Mouse (Mus musculus) CH12.LX (cell line): ENCODE measurements around the gene Cactin. TPM values are rescaled to one million over a fixed set of nuclear protein-coding genes. Genes with fewer than 3 reads are reported as not detected.

Experiments
- DNase-seq: peaks from one replicate; pipeline ENCODE4 v3.0.0-alpha.2; 2013; ENCODE audit errors: extremely low read depth
- H3K27ac ChIP-seq: 2 replicates; pipeline ENCODE4 v1.5.1; 2012; ENCODE audit warnings: low read depth, mild to moderate bottlenecking, control low read depth, moderate library complexity; ENCODE audit not compliant: insufficient read depth
- H3K27me3 ChIP-seq: replicated peaks from 2 replicates; pipeline ENCODE3; 2012; ENCODE audit warnings: inconsistent platforms
- H3K36me3 ChIP-seq, 2 experiments: replicated peaks in 1 of 2; 2 replicates each; pipeline versions ENCODE3 to v1.6.1; 2012; ENCODE audit warnings: inconsistent platforms in 1 of 2, low read length in 1 of 2, mild to moderate bottlenecking in 1 of 2, mixed read lengths in 1 of 2, moderate library complexity in 1 of 2; ENCODE audit not compliant: control insufficient read depth in 1 of 2, insufficient read depth in 1 of 2
- H3K4me1 ChIP-seq, 2 experiments: 2 replicates each; pipeline ENCODE4 v1.6.1; 2012; ENCODE audit warnings: inconsistent platforms in 1 of 2, moderate library complexity in 1 of 2; ENCODE audit not compliant: insufficient read depth in 2 of 2, control insufficient read depth in 1 of 2
- H3K4me2 ChIP-seq: 2 replicates; pipeline ENCODE4 v1.6.1; 2012; ENCODE audit warnings: low read depth, mild to moderate bottlenecking, control low read depth; ENCODE audit not compliant: poor library complexity, insufficient read depth, severe bottlenecking
- H3K4me3 ChIP-seq, 3 experiments: fragments of 150-350 bp in 1 of 3; sonication (generic) in 1 of 3; replicated peaks in 1 of 3; 2 replicates each; pipeline versions ENCODE3 to v1.5.1; 2011 to 2012; ENCODE audit warnings: low read depth in 2 of 3, low read length in 2 of 3, mild to moderate bottlenecking in 2 of 3, moderate library complexity in 2 of 3, control low read depth in 1 of 3, improper control_type of control experiment in 1 of 3, inconsistent platforms in 1 of 3, mixed read lengths in 1 of 3; ENCODE audit not compliant: poor library complexity in 1 of 3
- H3K79me2 ChIP-seq: replicated peaks from 2 replicates; pipeline ENCODE4 v1.6.1; 2012; ENCODE audit warnings: mild to moderate bottlenecking, moderate library complexity; ENCODE audit not compliant: control insufficient read depth, poor library complexity, insufficient read depth, severe bottlenecking; ENCODE audit errors: extremely low read depth
- H3K9ac ChIP-seq: 2 replicates; pipeline ENCODE4 v1.6.1; 2012; ENCODE audit warnings: low read depth, mild to moderate bottlenecking, control low read depth, moderate library complexity; ENCODE audit not compliant: insufficient read depth
- H3K9me3 ChIP-seq: replicated peaks from 2 replicates; pipeline ENCODE3; 2012; ENCODE audit warnings: low read length, inconsistent platforms, mixed read lengths
- E2F4 ChIP-seq: IDR thresholded peaks from 2 replicates; pipeline ENCODE4 v1.6.1; 2011; ENCODE audit warnings: low read depth, low read length, improper control_type of control experiment; ENCODE audit not compliant: insufficient replicate concordance
- ELF1 ChIP-seq: IDR thresholded peaks from 2 replicates; pipeline ENCODE4 v1.6.1; 2014; ENCODE audit warnings: low read depth, mild to moderate bottlenecking, inconsistent platforms, low read length, improper control_type of control experiment
- MXI1 ChIP-seq: IDR thresholded peaks from 2 replicates; pipeline ENCODE4 v1.6.1; 2011; ENCODE audit warnings: mild to moderate bottlenecking, low read depth, low read length, improper control_type of control experiment
- NRF1 ChIP-seq: IDR thresholded peaks from 2 replicates; pipeline ENCODE4 v1.6.1; 2014; ENCODE audit warnings: low read depth, mild to moderate bottlenecking, inconsistent platforms, low read length, improper control_type of control experiment, moderate library complexity
- dilution Hi-C: fragments of 300-500 bp; cut with MboI; formaldehyde crosslinking; loops from 2 replicates; pipeline ENCODE4 v1.14.3; 2020; ENCODE audit warnings: low sequenced_read_pairs; ENCODE audit not compliant: extremely low pct_unique_long_range_greater_than_20kb, extremely low pct_ligation_motif_present
- in situ Hi-C: fragments of 300-500 bp; cut with MboI; formaldehyde crosslinking; loops from 3 replicates; pipeline ENCODE4 v1.14.3; 2019; ENCODE audit warnings: low sequenced_read_pairs, low pct_ligation_motif_present, low pct_unique_long_range_greater_than_20kb, mixed read lengths
- polyA plus RNA-seq: library from polyadenylated mRNA; unstranded; fragments of >175 nt; gene quantifications from 2 replicates; pipeline ENCODE4 v1.2.1, GENCODE M21; 2012; ENCODE audit warnings: low read depth; ENCODE audit not compliant: insufficient read length
- total RNA-seq, 2 experiments: library from RNA; depleted of rRNA; stranded (reverse); fragments of 300-350 nt in 1 of 2; fragments of >200 nt in 1 of 2; gene quantifications; 2 replicates each; pipeline ENCODE4 v1.2.3; 2012 to 2014

The Cactin gene
- total and polyA plus RNA-seq, 3 experiments, result 21.4 to 39.3 (median 34.6) TPM

GRCm38 (mm10) chr10:81367207-81367495 lies 46.2 kb downstream of the Cactin start:
- no peak overlapping the region for H3K4me2 ChIP-seq
- TF ChIP-seq NRF1, result no peak
- no peak overlapping the region for H3K9ac ChIP-seq
- H3K27ac ChIP-seq, result no peak overlapping the region
- DNase-seq, result no peak
- peaks cover 92 to 100% of the 10 kb centered on the region in 2 experiments for H3K36me3 ChIP-seq
- in situ Hi-C loops, result no loop called here
- H3K4me1 ChIP-seq, result peaks cover 30 to 49% of the 10 kb centered on the region in 2 experiments
- no peak overlapping the region for H3K4me3 ChIP-seq
- no peaks in the 10 kb centered on the region for H3K9me3 ChIP-seq
- dilution Hi-C loops, result no loop called here
- no peaks in the 10 kb centered on the region; the same call in 1 of the 2 replicates for H3K79me2 ChIP-seq
- no peaks in the 10 kb centered on the region for H3K27me3 ChIP-seq

GRCm38 (mm10) chr10:81375322-81375721 lies 54.4 kb downstream of the Cactin start:
- H3K36me3 ChIP-seq, result peaks cover 42 to 51% of the 10 kb centered on the region in 2 experiments
- no peak overlapping the region for H3K4me3 ChIP-seq
- H3K4me2 ChIP-seq, result no peak overlapping the region

More at GRCm38 (mm10) chr10:81375322-81375721, 54.4 kb downstream of the Cactin start:
- no peak for DNase-seq
- Histone ChIP-seq H3K27me3 (no peaks in the 10 kb centered on the region), H3K27ac (no peak overlapping the region), H3K9me3 (no peaks in the 10 kb centered on the region), H3K4me1 (peaks cover 5 to 42% of the 10 kb centered on the region in 2 experiments; a peak in 3 of 4 replicates)
- dilution Hi-C loops, result no loop called here
- in situ Hi-C loops, result no loop called here
- TF ChIP-seq MXI1, result no peak
- no peak for TF ChIP-seq E2F4
- TF ChIP-seq ELF1, result no peak
- TF ChIP-seq, all 38 proteins: peak for 0
- Histone ChIP-seq H3K79me2 (peaks cover 36% of the 10 kb centered on the region), H3K9ac (no peak overlapping the region)

Other genes with a start within 250 kb of the Cactin start
Only the 20 nearest of the 32 such genes appear.
- gene 4930442H23Rik, start 137.3 kb upstream of the Cactin start, total RNA-seq (2012; rRNA removed), result 0.29 TPM in 1 of 2 replicates, not detected in the other
- not detected in 2 replicates for gene 4930442H23Rik, start 137.3 kb upstream of the Cactin start, total RNA-seq (2014; rRNA removed)
- 0.27 and 0.35 TPM in 2 replicates for gene 4930442H23Rik, start 137.3 kb upstream of the Cactin start, polyA plus RNA-seq
- 0.08 TPM in 1 of 2 replicates, not detected in the other for gene Nmrk2, start 119.1 kb upstream of the Cactin start, total RNA-seq (2012; rRNA removed)
- gene Nmrk2, start 119.1 kb upstream of the Cactin start, total RNA-seq (2014; rRNA removed), result not detected in 2 replicates
- gene Nmrk2, start 119.1 kb upstream of the Cactin start, polyA plus RNA-seq, result not detected in 2 replicates
- gene Atcay, start 90.3 kb upstream of the Cactin start, total RNA-seq (2012; rRNA removed), result 0.08 and 0.17 TPM in 2 replicates
- gene Atcay, start 90.3 kb upstream of the Cactin start, total RNA-seq (2014; rRNA removed), result 0.05 TPM in 1 of 2 replicates, not detected in the other
- gene Atcay, start 90.3 kb upstream of the Cactin start, polyA plus RNA-seq, result 0.06 and 0.12 TPM in 2 replicates
- gene Zfr2, start 87.9 kb upstream of the Cactin start, total RNA-seq (2012; rRNA removed), result 5.5 and 13.5 TPM in 2 replicates
- gene Zfr2, start 87.9 kb upstream of the Cactin start, total RNA-seq (2014; rRNA removed), result 1.0 and 1.2 TPM in 2 replicates
- gene Zfr2, start 87.9 kb upstream of the Cactin start, polyA plus RNA-seq, result 2.4 and 2.7 TPM in 2 replicates
- gene Matk, start 68.2 kb upstream of the Cactin start, total RNA-seq (2012; rRNA removed), result 2.9 and 3.9 TPM in 2 replicates
- gene Matk, start 68.2 kb upstream of the Cactin start, total RNA-seq (2014; rRNA removed), result 4.9 and 5.2 TPM in 2 replicates
- 2.1 and 2.5 TPM in 2 replicates for gene Matk, start 68.2 kb upstream of the Cactin start, polyA plus RNA-seq
- 128 and 140 TPM in 2 replicates for gene Mrpl54, start 54.2 kb upstream of the Cactin start, total RNA-seq (2012; rRNA removed)
- 131 and 167 TPM in 2 replicates for gene Mrpl54, start 54.2 kb upstream of the Cactin start, total RNA-seq (2014; rRNA removed)
- 104 and 120 TPM in 2 replicates for gene Mrpl54, start 54.2 kb upstream of the Cactin start, polyA plus RNA-seq
- 104 and 149 TPM in 2 replicates for gene Apba3, start 54.1 kb upstream of the Cactin start, total RNA-seq (2012; rRNA removed)
- gene Apba3, start 54.1 kb upstream of the Cactin start, total RNA-seq (2014; rRNA removed), result 40.2 and 43.4 TPM in 2 replicates
- 43.2 and 47.4 TPM in 2 replicates for gene Apba3, start 54.1 kb upstream of the Cactin start, polyA plus RNA-seq
- gene Tjp3, start 29.5 kb upstream of the Cactin start, total RNA-seq (2012; rRNA removed), result 4.8 and 7.2 TPM in 2 replicates
- 0.42 TPM in 1 of 2 replicates, not detected in the other for gene Tjp3, start 29.5 kb upstream of the Cactin start, total RNA-seq (2014; rRNA removed)
- 0.76 and 0.97 TPM in 2 replicates for gene Tjp3, start 29.5 kb upstream of the Cactin start, polyA plus RNA-seq
- 12.6 and 17.9 TPM in 2 replicates for gene Pip5k1c, start 28.1 kb upstream of the Cactin start, total RNA-seq (2012; rRNA removed)
- gene Pip5k1c, start 28.1 kb upstream of the Cactin start, total RNA-seq (2014; rRNA removed), result 11.4 and 11.7 TPM in 2 replicates
- gene Pip5k1c, start 28.1 kb upstream of the Cactin start, polyA plus RNA-seq, result 46.7 and 51.4 TPM in 2 replicates
- 0.13 and 0.21 TPM in 2 replicates for gene Tbxa2r, start 7.6 kb downstream of the Cactin start, total RNA-seq (2012; rRNA removed)
- 0.12 TPM in 1 of 2 replicates, not detected in the other for gene Tbxa2r, start 7.6 kb downstream of the Cactin start, total RNA-seq (2014; rRNA removed)
- 0.23 and 0.30 TPM in 2 replicates for gene Tbxa2r, start 7.6 kb downstream of the Cactin start, polyA plus RNA-seq
- 0.04 and 0.08 TPM in 2 replicates for gene Gipc3, start 22.2 kb downstream of the Cactin start, total RNA-seq (2012; rRNA removed)
- gene Gipc3, start 22.2 kb downstream of the Cactin start, total RNA-seq (2014; rRNA removed), result not detected in 2 replicates
- gene Gipc3, start 22.2 kb downstream of the Cactin start, polyA plus RNA-seq, result 0.09 TPM in 1 of 2 replicates, not detected in the other
- gene Hmg20b, start 29.4 kb downstream of the Cactin start, total RNA-seq (2012; rRNA removed), result 17.0 and 18.7 TPM in 2 replicates
- 7.4 and 7.9 TPM in 2 replicates for gene Hmg20b, start 29.4 kb downstream of the Cactin start, total RNA-seq (2014; rRNA removed)
- 37.3 and 39.6 TPM in 2 replicates for gene Hmg20b, start 29.4 kb downstream of the Cactin start, polyA plus RNA-seq
- gene Mfsd12, start 36.4 kb downstream of the Cactin start, total RNA-seq (2012; rRNA removed), result 9.5 and 12.9 TPM in 2 replicates
- 4.0 and 5.2 TPM in 2 replicates for gene Mfsd12, start 36.4 kb downstream of the Cactin start, total RNA-seq (2014; rRNA removed)
- 7.4 and 8.7 TPM in 2 replicates for gene Mfsd12, start 36.4 kb downstream of the Cactin start, polyA plus RNA-seq
- 5.2 and 7.2 TPM in 2 replicates for gene 4930404N11Rik, start 44.7 kb downstream of the Cactin start, total RNA-seq (2012; rRNA removed)
- 0.23 TPM in 1 of 2 replicates, not detected in the other for gene 4930404N11Rik, start 44.7 kb downstream of the Cactin start, total RNA-seq (2014; rRNA removed)
- gene 4930404N11Rik, start 44.7 kb downstream of the Cactin start, polyA plus RNA-seq, result 2.2 and 2.7 TPM in 2 replicates
- gene Fzr1, start 57.4 kb downstream of the Cactin start, total RNA-seq (2012; rRNA removed), result 38.8 and 44.5 TPM in 2 replicates
- gene Fzr1, start 57.4 kb downstream of the Cactin start, total RNA-seq (2014; rRNA removed), result 29.5 and 33.1 TPM in 2 replicates
- 67.7 and 75.4 TPM in 2 replicates for gene Fzr1, start 57.4 kb downstream of the Cactin start, polyA plus RNA-seq
- gene Dohh, start 63.3 kb downstream of the Cactin start, total RNA-seq (2012; rRNA removed), result 131 and 143 TPM in 2 replicates
- 81.7 and 83.0 TPM in 2 replicates for gene Dohh, start 63.3 kb downstream of the Cactin start, total RNA-seq (2014; rRNA removed)
- gene Dohh, start 63.3 kb downstream of the Cactin start, polyA plus RNA-seq, result 78.2 and 93.5 TPM in 2 replicates
- gene Gm48551, start 63.4 kb downstream of the Cactin start, total RNA-seq (2012; rRNA removed), result 1.2 and 1.5 TPM in 2 replicates
- gene Gm48551, start 63.4 kb downstream of the Cactin start, total RNA-seq (2014; rRNA removed), result 0.96 and 1.0 TPM in 2 replicates
- 3.2 and 3.4 TPM in 2 replicates for gene Gm48551, start 63.4 kb downstream of the Cactin start, polyA plus RNA-seq
- 0.29 and 1.1 TPM in 2 replicates for gene Gm48552, start 67.9 kb downstream of the Cactin start, total RNA-seq (2012; rRNA removed)
- gene Gm48552, start 67.9 kb downstream of the Cactin start, total RNA-seq (2014; rRNA removed), result 0.65 and 0.98 TPM in 2 replicates
- 0.46 and 1.2 TPM in 2 replicates for gene Gm48552, start 67.9 kb downstream of the Cactin start, polyA plus RNA-seq
- 0.13 and 0.34 TPM in 2 replicates for gene Smim24, start 71.9 kb downstream of the Cactin start, total RNA-seq (2012; rRNA removed)
- not detected in 2 replicates for gene Smim24, start 71.9 kb downstream of the Cactin start, total RNA-seq (2014; rRNA removed)
- 0.64 TPM in 1 of 2 replicates, not detected in the other for gene Smim24, start 71.9 kb downstream of the Cactin start, polyA plus RNA-seq
- gene Nfic, start 134.5 kb downstream of the Cactin start, total RNA-seq (2012; rRNA removed), result 4.4 and 4.7 TPM in 2 replicates
- gene Nfic, start 134.5 kb downstream of the Cactin start, total RNA-seq (2014; rRNA removed), result 0.07 and 0.34 TPM in 2 replicates
- 3.8 and 4.0 TPM in 2 replicates for gene Nfic, start 134.5 kb downstream of the Cactin start, polyA plus RNA-seq